Mouse (Mus musculus): ENCODE results near the gene Olfr1226. TPM values are rescaled to one million over a fixed set of nuclear protein-coding genes. Genes with fewer than 3 reads are reported as not detected.

Olfr1226 gene
- not detected for polyA plus RNA-seq (2014; fragmentation: Illumina TruSeq; extraction: RNeasy Lipid Tissue Mini Kit (QIAGEN cat#74804); ENCODE audit: low read depth, low replicate concordance)

GRCm38 (mm10) chr2:89199948-89200347 is at the start of gene Olfr1226:
TSS of gene Olfr1226 (minus strand) at chr2:89200048.

GRCm38 (mm10) chr2:89174569-89174968 is 25.3 kb downstream of the Olfr1226 start, which contains the start of gene Olfr1225:
TSS of gene Olfr1225 (minus strand) at chr2:89174669.

GRCm38 (mm10) chr2:89163991-89164390 is 35.9 kb downstream of the Olfr1226 start, which contains the start of gene Olfr1224-ps1:
TSS of gene Olfr1224-ps1 (minus strand) at chr2:89164091.

GRCm38 (mm10) chr2:89151460-89151859 is 48.4 kb downstream of the Olfr1226 start, which contains the start of gene Olfr1223:
TSS of gene Olfr1223 (minus strand) at chr2:89151560.

Other genes with a start within 250 kb of the Olfr1226 start
- not detected for gene Olfr1212, start 246.1 kb downstream of the Olfr1226 start, polyA plus RNA-seq (2014; fragmentation: Illumina TruSeq; extraction: RNeasy Lipid Tissue Mini Kit (QIAGEN cat#74804); ENCODE audit: low read depth, low replicate concordance)
- gene Gm13762, start 219.8 kb downstream of the Olfr1226 start, polyA plus RNA-seq (2014; fragmentation: Illumina TruSeq; extraction: RNeasy Lipid Tissue Mini Kit (QIAGEN cat#74804); ENCODE audit: low read depth, low replicate concordance): not detected
- not detected for gene Olfr1214, start 207.4 kb downstream of the Olfr1226 start, polyA plus RNA-seq (2014; fragmentation: Illumina TruSeq; extraction: RNeasy Lipid Tissue Mini Kit (QIAGEN cat#74804); ENCODE audit: low read depth, low replicate concordance)
- gene Olfr1215, start 193.1 kb downstream of the Olfr1226 start, polyA plus RNA-seq (2014; fragmentation: Illumina TruSeq; extraction: RNeasy Lipid Tissue Mini Kit (QIAGEN cat#74804); ENCODE audit: low read depth, low replicate concordance): not detected
- not detected for gene Olfr1216, start 181.7 kb downstream of the Olfr1226 start, polyA plus RNA-seq (2014; fragmentation: Illumina TruSeq; extraction: RNeasy Lipid Tissue Mini Kit (QIAGEN cat#74804); ENCODE audit: low read depth, low replicate concordance)
- gene Olfr1217, start 168.0 kb downstream of the Olfr1226 start, polyA plus RNA-seq (2014; fragmentation: Illumina TruSeq; extraction: RNeasy Lipid Tissue Mini Kit (QIAGEN cat#74804); ENCODE audit: low read depth, low replicate concordance): not detected
- gene Olfr1218, start 138.9 kb downstream of the Olfr1226 start, polyA plus RNA-seq (2014; fragmentation: Illumina TruSeq; extraction: RNeasy Lipid Tissue Mini Kit (QIAGEN cat#74804); ENCODE audit: low read depth, low replicate concordance): not detected
- gene Olfr1219, start 116.5 kb downstream of the Olfr1226 start, polyA plus RNA-seq (2014; fragmentation: Illumina TruSeq; extraction: RNeasy Lipid Tissue Mini Kit (QIAGEN cat#74804); ENCODE audit: low read depth, low replicate concordance): not detected
- gene Olfr1220, start 93.2 kb downstream of the Olfr1226 start, polyA plus RNA-seq (2014; fragmentation: Illumina TruSeq; extraction: RNeasy Lipid Tissue Mini Kit (QIAGEN cat#74804); ENCODE audit: low read depth, low replicate concordance): not detected
- not detected for gene Olfr1221, start 82.8 kb downstream of the Olfr1226 start, polyA plus RNA-seq (2014; fragmentation: Illumina TruSeq; extraction: RNeasy Lipid Tissue Mini Kit (QIAGEN cat#74804); ENCODE audit: low read depth, low replicate concordance)
- not detected for gene Olfr1222, start 67.0 kb downstream of the Olfr1226 start, polyA plus RNA-seq (2014; fragmentation: Illumina TruSeq; extraction: RNeasy Lipid Tissue Mini Kit (QIAGEN cat#74804); ENCODE audit: low read depth, low replicate concordance)
- not detected for gene Olfr1223, start 48.5 kb downstream of the Olfr1226 start, polyA plus RNA-seq (2014; fragmentation: Illumina TruSeq; extraction: RNeasy Lipid Tissue Mini Kit (QIAGEN cat#74804); ENCODE audit: low read depth, low replicate concordance)
- not detected for gene Olfr1224-ps1, start 36.0 kb downstream of the Olfr1226 start, polyA plus RNA-seq (2014; fragmentation: Illumina TruSeq; extraction: RNeasy Lipid Tissue Mini Kit (QIAGEN cat#74804); ENCODE audit: low read depth, low replicate concordance)
- not detected for gene Olfr1225, start 25.4 kb downstream of the Olfr1226 start, polyA plus RNA-seq (2014; fragmentation: Illumina TruSeq; extraction: RNeasy Lipid Tissue Mini Kit (QIAGEN cat#74804); ENCODE audit: low read depth, low replicate concordance)
- gene Olfr1228, start 54.0 kb upstream of the Olfr1226 start, polyA plus RNA-seq (2014; fragmentation: Illumina TruSeq; extraction: RNeasy Lipid Tissue Mini Kit (QIAGEN cat#74804); ENCODE audit: low read depth, low replicate concordance): not detected
- gene Olfr1229, start 88.0 kb upstream of the Olfr1226 start, polyA plus RNA-seq (2014; fragmentation: Illumina TruSeq; extraction: RNeasy Lipid Tissue Mini Kit (QIAGEN cat#74804); ENCODE audit: low read depth, low replicate concordance): not detected
- not detected for gene Olfr1230, start 97.2 kb upstream of the Olfr1226 start, polyA plus RNA-seq (2014; fragmentation: Illumina TruSeq; extraction: RNeasy Lipid Tissue Mini Kit (QIAGEN cat#74804); ENCODE audit: low read depth, low replicate concordance)
- gene Olfr1231, start 107.0 kb upstream of the Olfr1226 start, polyA plus RNA-seq (2014; fragmentation: Illumina TruSeq; extraction: RNeasy Lipid Tissue Mini Kit (QIAGEN cat#74804); ENCODE audit: low read depth, low replicate concordance): not detected
- gene Olfr1232, start 129.6 kb upstream of the Olfr1226 start, polyA plus RNA-seq (2014; fragmentation: Illumina TruSeq; extraction: RNeasy Lipid Tissue Mini Kit (QIAGEN cat#74804); ENCODE audit: low read depth, low replicate concordance): not detected
- not detected for gene Olfr1233, start 142.3 kb upstream of the Olfr1226 start, polyA plus RNA-seq (2014; fragmentation: Illumina TruSeq; extraction: RNeasy Lipid Tissue Mini Kit (QIAGEN cat#74804); ENCODE audit: low read depth, low replicate concordance)
- not detected for gene Olfr1234, start 164.8 kb upstream of the Olfr1226 start, polyA plus RNA-seq (2014; fragmentation: Illumina TruSeq; extraction: RNeasy Lipid Tissue Mini Kit (QIAGEN cat#74804); ENCODE audit: low read depth, low replicate concordance)
- not detected for gene Olfr1238, start 209.6 kb upstream of the Olfr1226 start, polyA plus RNA-seq (2014; fragmentation: Illumina TruSeq; extraction: RNeasy Lipid Tissue Mini Kit (QIAGEN cat#74804); ENCODE audit: low read depth, low replicate concordance)
- gene Olfr1239, start 220.4 kb upstream of the Olfr1226 start, polyA plus RNA-seq (2014; fragmentation: Illumina TruSeq; extraction: RNeasy Lipid Tissue Mini Kit (QIAGEN cat#74804); ENCODE audit: low read depth, low replicate concordance): not detected
- gene Olfr1240, start 243.0 kb upstream of the Olfr1226 start, polyA plus RNA-seq (2014; fragmentation: Illumina TruSeq; extraction: RNeasy Lipid Tissue Mini Kit (QIAGEN cat#74804); ENCODE audit: low read depth, low replicate concordance): not detected

Measured in kidney, adult 10 weeks (tissue).